In genomic region chr11:29774760-29775159, GRCm38 (mm10) we compare ENCODE assay signal across 12 mouse cellular contexts. TPM values are rescaled to one million over a fixed set of nuclear protein-coding genes. Genes with fewer than 3 reads are reported as not detected.
A peak's percentile ranks its signal among the peaks of the same experiment; 100 is the strongest.
DNase-seq lines count a peak whose midpoint lies in the region; ATAC-seq and TF ChIP-seq lines count a peak whose summit lies in the region.
"Had no signal": no experiment of that assay in that cellular context is flagged by ENCODE, and none has a peak within 500 bp of the region (broad histone marks: within the 10 kb centered on the region; RNA-seq: fewer than 3 reads in every experiment).

No protein-coding gene starts in this region.

- no peak overlapping the region for H3K9ac ChIP-seq in hindbrain, embryonic 11.5 days (ENCODE audit: low read depth, low read length)
- no peak overlapping the region for H3K9ac ChIP-seq in hindbrain, embryonic 13.5 days
- no peak overlapping the region for H3K9ac ChIP-seq in hindbrain, embryonic 16.5 days (ENCODE audit: low read depth, low read length)
- H3K9ac ChIP-seq: liver, embryonic 12.5 days had no signal

- H3K4me2 ChIP-seq in hindbrain, embryonic 11.5 days (replicated peaks; ENCODE audit: low read depth, low read length): no peak overlapping the region
- H3K4me2 ChIP-seq in hindbrain, embryonic 13.5 days: no peak overlapping the region
- H3K4me2 ChIP-seq in hindbrain, embryonic 16.5 days (ENCODE audit: low read length): no peak overlapping the region
- H3K4me2 ChIP-seq: liver, embryonic 12.5 days had no signal

- 72% methylated on average over 2 of the region's 2 CpGs for WGBS in hindbrain, embryonic 11.5 days
- WGBS in hindbrain, embryonic 13.5 days: 77% methylated on average over 2 of the region's 2 CpGs
- 58% methylated on average over 2 of the region's 2 CpGs for WGBS in hindbrain, embryonic 16.5 days

- H3K4me1 ChIP-seq in hindbrain, embryonic 11.5 days (replicated peaks; ENCODE audit: control insufficient read depth, insufficient read depth, low read length): no peaks in the 10 kb centered on the region
- H3K4me1 ChIP-seq in hindbrain, embryonic 13.5 days (replicated peaks): peaks cover 6% of the 10 kb centered on the region; the same call in 1 of the 2 replicates
- H3K4me1 ChIP-seq in cortical plate, adult 2 months (ENCODE audit: control insufficient read depth, insufficient read depth, low read length): peaks cover 3% of the 10 kb centered on the region
- no peaks in the 10 kb centered on the region; the same call in 1 of the 2 replicates for H3K4me1 ChIP-seq in hindbrain, embryonic 16.5 days (ENCODE audit: control insufficient read depth, insufficient read depth, low read depth, low read length)

- no peaks in the 10 kb centered on the region for H3K36me3 ChIP-seq in hindbrain, embryonic 11.5 days (ENCODE audit: control insufficient read depth, insufficient read depth, low read length)
- H3K36me3 ChIP-seq in hindbrain, embryonic 13.5 days: no peaks in the 10 kb centered on the region
- H3K36me3 ChIP-seq in hindbrain, embryonic 16.5 days (ENCODE audit: control insufficient read depth, insufficient read depth, low read length): 0 out of 2 replicates have a peak, but pooled peaks cover 2% of the 10 kb centered on the region
- H3K36me3 ChIP-seq: liver, embryonic 12.5 days had no signal

- peak; percentile 23; the same call in 1 of the 2 replicates for ATAC-seq in hindbrain, embryonic 11.5 days (ENCODE audit: low FRiP score)
- ATAC-seq in hindbrain, embryonic 13.5 days (ENCODE audit: low FRiP score): no peak
- ATAC-seq in hindbrain, embryonic 16.5 days: 0 out of 2 replicates have a peak, but pooled peaks have one; percentile 7
- ATAC-seq: liver, embryonic 12.5 days; lung, postnatal 0 days; Patski had no signal

- no peaks in the 10 kb centered on the region for H3K27me3 ChIP-seq in hindbrain, embryonic 11.5 days (ENCODE audit: control insufficient read depth, insufficient read depth, low read length)
- H3K27me3 ChIP-seq in hindbrain, embryonic 13.5 days: no peaks in the 10 kb centered on the region
- no peaks in the 10 kb centered on the region for H3K27me3 ChIP-seq in hindbrain, embryonic 16.5 days (replicated peaks; ENCODE audit: control insufficient read depth, insufficient read depth, low read length)
- H3K27me3 ChIP-seq: liver, embryonic 12.5 days; Patski had no signal

- H3K9me3 ChIP-seq in hindbrain, embryonic 11.5 days (ENCODE audit: control insufficient read depth, low read length): no peaks in the 10 kb centered on the region
- no peaks in the 10 kb centered on the region for H3K9me3 ChIP-seq in hindbrain, embryonic 13.5 days
- no peaks in the 10 kb centered on the region for H3K9me3 ChIP-seq in hindbrain, embryonic 16.5 days (ENCODE audit: control insufficient read depth, low read length)
- H3K9me3 ChIP-seq: liver, embryonic 12.5 days had no signal

- no peak for TF ChIP-seq POLR2A in cortical plate, adult 2 months (IDR thresholded peaks at IDR 0.05; ENCODE audit: extremely low read depth, insufficient read depth, low read length)

- no peak for DNase-seq in hindbrain, embryonic 11.5 days (ENCODE audit: low spot score)
- DNase-seq in A20 (ENCODE audit: low read depth, low spot score): peak; percentile 38
- DNase-seq in right cerebral cortex, adult 18-20 months: no peak
- no peak for DNase-seq in testis, postnatal 14 days (ENCODE audit: low spot score)
- DNase-seq: heart, postnatal 10 days; kidney, adult 18-20 months had no signal

- no peak for TF ChIP-seq CTCF in cortical plate, adult 2 months (IDR thresholded peaks at IDR 0.05; ENCODE audit: extremely low read depth, insufficient read depth, low read length)

- no peak overlapping the region for H3K4me3 ChIP-seq in hindbrain, embryonic 11.5 days (ENCODE audit: low read depth, low read length)
- H3K4me3 ChIP-seq in hindbrain, embryonic 13.5 days: no peak overlapping the region
- H3K4me3 ChIP-seq in cortical plate, adult 2 months (ENCODE audit: insufficient read depth, low read length): no peak overlapping the region
- no peak overlapping the region for H3K4me3 ChIP-seq in hindbrain, embryonic 16.5 days (ENCODE audit: low read length)
- H3K4me3 ChIP-seq: liver, embryonic 12.5 days had no signal

- H3K27ac ChIP-seq in hindbrain, embryonic 11.5 days (ENCODE audit: low read depth, low read length): no peak overlapping the region
- no peak overlapping the region for H3K27ac ChIP-seq in hindbrain, embryonic 13.5 days
- H3K27ac ChIP-seq in cortical plate, adult 2 months (ENCODE audit: insufficient read depth, low read length): 0 out of 2 replicates have a peak overlapping the region, but pooled peaks have one; percentile 63
- no peak overlapping the region for H3K27ac ChIP-seq in hindbrain, embryonic 16.5 days (ENCODE audit: low read depth, low read length)
- H3K27ac ChIP-seq: liver, embryonic 12.5 days had no signal

RNA-seq across cellular contexts. Expression of gene 4931440F15Rik, which starts 50.7 kb away (rescaled TPM):
- 0.06 and 0.08 TPM in 2 replicates for polyA plus RNA-seq in hindbrain, embryonic 11.5 days (2014; fragmentation: Nextera tagmentation; extraction: Ambion mirVana)
- 0.32 and 0.58 TPM in 2 replicates for polyA plus RNA-seq in hindbrain, embryonic 13.5 days (2015; fragmentation: Nextera tagmentation; extraction: Ambion mirVana)
- 0.90 and 1.2 TPM in 2 replicates for polyA plus RNA-seq in cortical plate, adult 2 months (2012; rRNA removed)
- 0.83 and 0.85 TPM in 2 replicates for polyA plus RNA-seq in hindbrain, embryonic 16.5 days (2015; fragmentation: Nextera tagmentation; extraction: Ambion mirVana)
